ENCODE assay signal across 20 mouse cellular contexts in the genomic region with DNA sequence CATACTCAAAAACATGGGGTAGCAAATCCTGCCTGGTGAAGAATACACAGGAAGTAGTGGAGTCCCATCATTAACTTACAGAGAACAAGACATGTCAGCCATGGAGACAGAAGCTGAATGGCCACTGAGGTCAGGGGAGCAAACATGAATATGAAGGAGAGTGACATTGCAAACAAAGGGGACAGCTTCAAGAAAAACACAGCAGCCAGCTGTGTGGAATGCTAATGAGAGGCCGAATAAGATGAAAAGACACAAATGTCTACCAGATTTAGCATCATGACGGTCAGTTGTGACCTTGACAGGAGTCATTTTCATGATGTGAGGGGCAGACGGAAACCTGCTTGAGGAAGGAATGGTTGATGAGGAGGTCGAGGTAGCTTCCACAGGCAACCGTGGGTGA.
"Had no signal": no experiment of that assay in that cellular context is flagged by ENCODE, and none has a peak within 500 bp of the region (broad histone marks: within the 10 kb centered on the region; RNA-seq: fewer than 3 reads in every experiment).

No protein-coding gene starts in this region.

- H3K4me2 ChIP-seq: limb, embryonic 13.5 days; liver, embryonic 12.5 days; liver, embryonic 15.5 days; lung, embryonic 15.5 days; midbrain, embryonic 12.5 days; stomach, embryonic 15.5 days had no signal

- ATAC-seq: liver, embryonic 12.5 days; midbrain, embryonic 16.5 days had no signal

- DNase-seq: kidney, adult 18-20 months; kidney, adult 9 months; kidney, postnatal 14 days; kidney, postnatal 4 days; liver; lung, adult 18-20 months; lung, postnatal 10 days; lung, postnatal 36 days; right cerebral cortex, postnatal 25 days; spleen, adult 18-20 months; thymus, postnatal 25 days had no signal

- H3K9me3 ChIP-seq: limb, embryonic 10.5 days; limb, embryonic 13.5 days; liver, embryonic 12.5 days; liver, embryonic 15.5 days; lung, embryonic 15.5 days; midbrain, embryonic 12.5 days; stomach, embryonic 15.5 days had no signal

- H3K4me1 ChIP-seq: limb, embryonic 13.5 days; liver, embryonic 12.5 days; liver, embryonic 15.5 days; lung, embryonic 15.5 days; megakaryocyte, embryonic 14.5 days; stomach, embryonic 15.5 days had no signal

- H3K27me3 ChIP-seq: limb, embryonic 13.5 days; liver, embryonic 12.5 days; liver, embryonic 15.5 days; lung, embryonic 15.5 days; megakaryocyte, embryonic 14.5 days; midbrain, embryonic 12.5 days; stomach, embryonic 15.5 days had no signal

- H3K27ac ChIP-seq: limb, embryonic 10.5 days; limb, embryonic 13.5 days; liver, embryonic 12.5 days; liver, embryonic 15.5 days; lung, embryonic 15.5 days; midbrain, embryonic 12.5 days; stomach, embryonic 15.5 days had no signal

- H3K9ac ChIP-seq: limb, embryonic 13.5 days; liver, embryonic 12.5 days; liver, embryonic 15.5 days; lung, embryonic 15.5 days; midbrain, embryonic 12.5 days; stomach, embryonic 15.5 days had no signal

- H3K4me3 ChIP-seq: limb, embryonic 10.5 days; limb, embryonic 13.5 days; liver, embryonic 12.5 days; liver, embryonic 15.5 days; lung, embryonic 15.5 days; megakaryocyte, embryonic 14.5 days; midbrain, embryonic 12.5 days; stomach, embryonic 15.5 days had no signal

- H3K36me3 ChIP-seq: limb, embryonic 10.5 days; limb, embryonic 13.5 days; liver, embryonic 12.5 days; liver, embryonic 15.5 days; lung, embryonic 15.5 days; midbrain, embryonic 12.5 days; stomach, embryonic 15.5 days had no signal
